Mouse (Mus musculus): Measurements from ENCODE around the gene G3bp2.

DNA sequence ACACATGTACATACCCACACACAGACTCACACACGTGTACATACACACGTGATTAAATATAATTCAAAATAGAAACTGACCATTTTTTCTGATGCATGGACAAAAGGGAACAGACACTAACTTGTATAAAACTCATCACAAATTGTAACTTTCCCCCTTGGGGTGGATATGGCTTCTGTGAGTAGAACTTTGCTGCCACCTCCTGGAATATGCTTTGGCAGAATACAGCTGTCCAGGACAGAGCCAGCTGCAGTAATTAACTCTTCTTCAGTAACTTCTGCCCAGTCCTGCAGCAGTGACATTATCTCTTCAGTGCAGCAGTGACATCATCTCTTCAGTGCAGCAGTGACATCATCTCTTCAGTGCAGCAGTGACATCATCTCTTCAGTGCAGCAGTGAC lies 80.5 kb downstream of the G3bp2 start:
- TF ChIP-seq E2F4 (IDR thresholded peaks at IDR 0.05; ENCODE audit: insufficient read depth), result no peak
- no peak for TF ChIP-seq POLR2A (IDR thresholded peaks at IDR 0.05; ENCODE audit: insufficient read length, low read depth)
- TF ChIP-seq CEBPB (IDR thresholded peaks at IDR 0.05; ENCODE audit: insufficient read depth, poor library complexity, severe bottlenecking), result no peak
- TF ChIP-seq POLR2AphosphoS2 (IDR thresholded peaks at IDR 0.05; ENCODE audit: insufficient read length, low read depth), result no peak
- no peak for TF ChIP-seq MYOG (IDR thresholded peaks at IDR 0.05; ENCODE audit: control insufficient read depth in 1 of 3, insufficient read depth in 1 of 3, insufficient read length in 2 of 3, low read depth in 2 of 3)
- no peak for TF ChIP-seq MAX (IDR thresholded peaks at IDR 0.05; ENCODE audit: low read depth)
- no peak for TF ChIP-seq USF1 (IDR thresholded peaks at IDR 0.05; ENCODE audit: low read depth)
- no peak for TF ChIP-seq TCF12 (IDR thresholded peaks at IDR 0.05; ENCODE audit: insufficient read depth, poor library complexity, severe bottlenecking)
- TF ChIP-seq SRF (IDR thresholded peaks at IDR 0.05; ENCODE audit: control insufficient read depth, insufficient read length, low read depth), result no peak
- no peak for TF ChIP-seq REST (IDR thresholded peaks at IDR 0.05; ENCODE audit: insufficient read depth, insufficient read length)
- TF ChIP-seq TCF3 (IDR thresholded peaks at IDR 0.05; ENCODE audit: insufficient read length, low read depth), result no peak

Measured in myocyte (in vitro differentiated cells).